Mouse (Mus musculus) spleen, adult 2 months (tissue): ENCODE data around the gene Eml2.

Source experiments
- CTCF ChIP-seq: fragments of 200-500 bp; IDR thresholded peaks from 2 replicates; pipeline ENCODE4 v1.5.1; 2011; ENCODE audit warnings: mild to moderate bottlenecking, inconsistent platforms; ENCODE audit not compliant: insufficient read depth, insufficient read length, insufficient replicate concordance; ENCODE audit errors: extremely low read depth
- POLR2A ChIP-seq: fragments of 200-500 bp; IDR thresholded peaks from 2 replicates; pipeline ENCODE4 v1.6.1; 2011; ENCODE audit warnings: low read depth, low read length, inconsistent platforms

- TF ChIP-seq CTCF (no peak), POLR2A (no peak)
Measured at GRCm38 (mm10) chr7:19155825-19156475, 20.3 kb upstream of the Eml2 start.
